8 mouse cellular contexts compared by ENCODE assay signal in the genomic region with DNA sequence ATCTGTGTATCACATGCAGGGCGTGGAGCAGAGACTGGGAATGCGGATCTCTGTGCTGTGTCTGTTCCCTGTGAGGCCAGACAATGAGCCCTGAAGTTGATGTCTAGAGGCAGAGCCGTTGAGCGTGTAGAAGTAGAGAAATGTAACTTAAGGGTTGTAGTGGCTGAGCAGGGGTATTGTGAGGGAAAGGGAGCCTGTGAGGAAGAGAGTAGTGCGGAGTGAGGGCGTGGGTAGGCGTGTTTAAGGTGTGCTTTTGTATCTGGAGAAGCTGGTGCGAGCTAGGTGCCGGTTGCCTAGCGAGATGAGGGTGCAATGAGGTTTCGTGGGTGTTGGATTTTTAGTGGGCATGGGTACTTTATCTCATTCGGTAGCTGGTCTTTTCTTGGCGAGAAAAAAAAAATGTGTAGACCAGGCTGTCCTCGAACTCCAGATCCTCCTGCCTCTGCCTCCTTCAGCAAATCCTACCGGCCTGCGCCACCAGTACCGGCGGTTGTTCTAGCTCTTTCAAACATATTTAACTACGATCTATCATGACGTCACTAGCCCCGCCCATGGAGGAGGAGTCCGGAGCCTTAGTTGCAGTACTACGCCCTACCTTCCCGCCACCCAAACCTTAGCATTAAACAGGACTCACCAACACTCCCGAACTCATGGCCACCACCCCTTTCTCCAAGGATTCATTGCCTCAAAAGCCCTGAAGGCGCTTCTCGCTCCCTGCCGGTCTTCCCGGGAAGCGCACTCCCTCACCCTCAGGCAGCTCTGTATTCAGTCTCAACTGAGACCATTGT. TPM values are rescaled to one million over a fixed set of nuclear protein-coding genes. Genes with fewer than 3 reads are reported as not detected.
DNase-seq lines count a peak whose midpoint lies in the region; ATAC-seq and TF ChIP-seq lines count a peak whose summit lies in the region.

No protein-coding gene starts in this region.

- H3K9ac ChIP-seq in embryonic facial prominence, embryonic 14.5 days (ENCODE audit: low read depth, low read length): peak overlapping the region; percentile 62
- peak overlapping the region; percentile 48 for H3K9ac ChIP-seq in limb, embryonic 14.5 days (ENCODE audit: low read depth, low read length, severe bottlenecking)
- H3K9ac ChIP-seq in midbrain, postnatal 0 days (replicated peaks; ENCODE audit: low read length, poor library complexity, severe bottlenecking): peak overlapping the region; percentile 29; the same call in 1 of the 2 replicates

- H3K4me2 ChIP-seq in embryonic facial prominence, embryonic 14.5 days (ENCODE audit: low read depth, low read length): peak overlapping the region; percentile 58
- peak overlapping the region; percentile 63 for H3K4me2 ChIP-seq in limb, embryonic 14.5 days (replicated peaks; ENCODE audit: low read depth, low read length, severe bottlenecking)
- peak overlapping the region; percentile 44 for H3K4me2 ChIP-seq in midbrain, postnatal 0 days (ENCODE audit: low read depth, low read length, poor library complexity, severe bottlenecking)

- TF ChIP-seq POLR2A in limb, embryonic 14.5 days (IDR thresholded peaks at IDR 0.05; ENCODE audit: borderline replicate concordance, extremely low read depth, insufficient read depth, insufficient read length): no peak

- H3K4me1 ChIP-seq in embryonic facial prominence, embryonic 14.5 days (ENCODE audit: control insufficient read depth, insufficient read depth, low read length): peaks cover 2% of the 10 kb centered on the region; the same call in 1 of the 2 replicates
- H3K4me1 ChIP-seq in limb, embryonic 14.5 days (ENCODE audit: control insufficient read depth, insufficient read depth, low read length): no peaks in the 10 kb centered on the region
- H3K4me1 ChIP-seq in midbrain, postnatal 0 days (ENCODE audit: insufficient read depth, low read length): no peaks in the 10 kb centered on the region

- WGBS in embryonic facial prominence, embryonic 14.5 days: 1% methylated on average over 29 of the region's 30 CpGs
- WGBS in limb, embryonic 14.5 days: 1% methylated on average over 30 of the region's 30 CpGs
- 2% methylated on average over 29 of the region's 30 CpGs for WGBS in midbrain, postnatal 0 days

- peak; percentile 100 for DNase-seq in 3T3-L1 (ENCODE audit: low read depth, low spot score)
- DNase-seq in adrenal gland, postnatal 4 days (ENCODE audit: low spot score in 2 of 2): peak; percentile 70 to 91
- DNase-seq in embryonic facial prominence, embryonic 14.5 days (ENCODE audit: low spot score): peak; percentile 98
- DNase-seq in heart, adult 8-10 months (ENCODE audit: low spot score): peak; percentile 97
- DNase-seq in kidney, adult 9 months: peak; percentile 100
- DNase-seq in limb, embryonic 14.5 days (ENCODE audit: low spot score): peak; percentile 96
- DNase-seq in midbrain, postnatal 0 days (ENCODE audit: low spot score): peak; percentile 98
- peak; percentile 81 to 88 for DNase-seq in spleen, postnatal 14 days (ENCODE audit: low spot score in 2 of 2)

- peak; percentile 95 for ATAC-seq in embryonic facial prominence, embryonic 14.5 days (ENCODE audit: low read depth)
- ATAC-seq in limb, embryonic 14.5 days (ENCODE audit: low FRiP score, low read depth): peak; percentile 92
- ATAC-seq in midbrain, postnatal 0 days (ENCODE audit: low FRiP score): peak; percentile 89

- TF ChIP-seq CTCF in midbrain, postnatal 0 days (IDR thresholded peaks at IDR 0.05): peak; percentile 83

- peak overlapping the region; percentile 47 for H3K4me3 ChIP-seq in embryonic facial prominence, embryonic 14.5 days (ENCODE audit: low read depth, low read length)
- H3K4me3 ChIP-seq in limb, embryonic 14.5 days (replicated peaks; ENCODE audit: low read length): peak overlapping the region; percentile 52
- peak overlapping the region; percentile 37 for H3K4me3 ChIP-seq in midbrain, postnatal 0 days (ENCODE audit: low read depth, low read length)

- peak overlapping the region; percentile 71 for H3K27ac ChIP-seq in embryonic facial prominence, embryonic 14.5 days (replicated peaks; ENCODE audit: low read depth, low read length)
- peak overlapping the region; percentile 67 for H3K27ac ChIP-seq in limb, embryonic 14.5 days (replicated peaks; ENCODE audit: low read depth, low read length)
- H3K27ac ChIP-seq in midbrain, postnatal 0 days (ENCODE audit: low read depth, low read length): peak overlapping the region; percentile 76

- no peaks in the 10 kb centered on the region for H3K27me3 ChIP-seq in embryonic facial prominence, embryonic 14.5 days (replicated peaks; ENCODE audit: control insufficient read depth, insufficient read depth, low read length)
- H3K27me3 ChIP-seq in limb, embryonic 14.5 days (ENCODE audit: control insufficient read depth, insufficient read depth, low read length): no peaks in the 10 kb centered on the region
- H3K27me3 ChIP-seq in midbrain, postnatal 0 days (ENCODE audit: insufficient read depth, low read length): no peaks in the 10 kb centered on the region

- H3K9me3 ChIP-seq in embryonic facial prominence, embryonic 14.5 days (ENCODE audit: control insufficient read depth, low read length): no peaks in the 10 kb centered on the region
- H3K9me3 ChIP-seq in limb, embryonic 14.5 days (ENCODE audit: control insufficient read depth, low read length): no peaks in the 10 kb centered on the region
- no peaks in the 10 kb centered on the region for H3K9me3 ChIP-seq in midbrain, postnatal 0 days (ENCODE audit: low read length)

- no peaks in the 10 kb centered on the region for H3K36me3 ChIP-seq in embryonic facial prominence, embryonic 14.5 days (ENCODE audit: control insufficient read depth, insufficient read depth, low read length)
- H3K36me3 ChIP-seq in limb, embryonic 14.5 days (ENCODE audit: control insufficient read depth, insufficient read depth, low read length): no peaks in the 10 kb centered on the region
- no peaks in the 10 kb centered on the region for H3K36me3 ChIP-seq in midbrain, postnatal 0 days (ENCODE audit: insufficient read depth, low read length)

RNA-seq across cellular contexts. Expression of a gene that starts 25.1 kb away (rescaled TPM):
- under 1 TPM; 0.11 to 0.25 TPM for total RNA-seq in adrenal gland, postnatal 4 days (2021)
- 0.14 TPM in 1 of 2 replicates, not detected in the other for polyA plus RNA-seq in embryonic facial prominence, embryonic 14.5 days (2014; fragmentation: Nextera tagmentation; extraction: Ambion mirVana)
- total RNA-seq in heart, adult 8-10 months (2022): under 1 TPM in 3 of 4 experiments, not detected in 1; 0.14 to 0.32 (median 0.31) TPM
- polyA plus RNA-seq in limb, embryonic 14.5 days (2012; rRNA removed): 0.15 TPM in 1 of 2 replicates, not detected in the other
- polyA plus RNA-seq in limb, embryonic 14.5 days (2014; fragmentation: Nextera tagmentation; extraction: Ambion mirVana): 0.14 TPM in 1 of 2 replicates, not detected in the other
- 0.09 and 0.77 TPM in 2 replicates for total RNA-seq in midbrain, postnatal 0 days (2014; rRNA removed)
- 0.09 and 0.25 TPM in 2 replicates for polyA plus RNA-seq in midbrain, postnatal 0 days (2015; fragmentation: Nextera tagmentation; extraction: Ambion mirVana)

RNA-seq across cellular contexts. Expression of a gene that starts 41.1 kb away (rescaled TPM):
- not detected for total RNA-seq in adrenal gland, postnatal 4 days (2021)
- not detected in 2 replicates for polyA plus RNA-seq in embryonic facial prominence, embryonic 14.5 days (2014; fragmentation: Nextera tagmentation; extraction: Ambion mirVana)
- not detected for total RNA-seq in heart, adult 8-10 months (2022)
- not detected in 2 replicates for polyA plus RNA-seq in limb, embryonic 14.5 days (2012; rRNA removed)
- polyA plus RNA-seq in limb, embryonic 14.5 days (2014; fragmentation: Nextera tagmentation; extraction: Ambion mirVana): not detected in 2 replicates
- total RNA-seq in midbrain, postnatal 0 days (2014; rRNA removed): 2.3 TPM in 1 of 2 replicates, not detected in the other
- 2.6 and 3.0 TPM in 2 replicates for polyA plus RNA-seq in midbrain, postnatal 0 days (2015; fragmentation: Nextera tagmentation; extraction: Ambion mirVana)

Comparison
In these comparisons a context has a peak if more than half of its experiments do, and no peak if none do; other contexts are left out.
1. Peak in every context shown above with its lines: DNase-seq, ATAC-seq, H3K4me3 ChIP-seq and H3K27ac ChIP-seq.